Mouse (Mus musculus) liver, adult 2 months (tissue): Measurements from ENCODE around the gene Sec24a.

ENCODE experiments used
- CTCF ChIP-seq: fragments of 200-500 bp; IDR thresholded peaks from 2 replicates; pipeline ENCODE4 v1.5.1; 2011; ENCODE audit warnings: low read depth, low read length, control low read depth
- POLR2A ChIP-seq: fragments of 200-500 bp; IDR thresholded peaks from 2 replicates; pipeline ENCODE4 v1.6.1; 2011; ENCODE audit warnings: low read length, control low read depth; ENCODE audit not compliant: insufficient read depth; ENCODE audit errors: extremely low read depth

DNA sequence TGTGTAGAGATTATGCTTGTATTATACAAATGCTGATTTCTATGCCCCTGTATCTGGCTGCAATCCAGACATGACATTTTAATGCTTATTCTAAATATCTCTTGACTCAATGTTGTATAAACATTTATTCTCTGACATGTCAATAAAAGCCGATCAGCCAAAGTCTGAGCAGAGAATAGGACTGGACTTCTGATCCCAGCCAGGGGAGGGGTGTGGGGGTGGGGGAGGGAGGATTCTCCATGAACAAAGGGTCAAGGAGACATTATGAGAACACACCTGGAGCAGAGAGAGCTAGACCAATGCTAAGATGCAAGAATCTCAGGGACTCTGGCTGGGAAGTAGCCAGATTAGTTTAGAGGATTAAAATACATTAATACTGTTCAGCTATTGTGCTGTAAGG lies 17.3 kb downstream of the Sec24a start:
- TF ChIP-seq POLR2A (no peak), CTCF (no peak)
